Mouse (Mus musculus): ENCODE results near the gene Rnase11. TPM values are rescaled to one million over a fixed set of nuclear protein-coding genes. Genes with fewer than 3 reads are reported as not detected.
A peak's percentile ranks its signal among the peaks of the same experiment; 100 is the strongest.
"Not testable (repeated sequence)": the region's sequence is repeated elsewhere in the genome, so short reads cannot be mapped to it uniquely, and the experiment has no call there.

Rnase11 gene
- polyA plus RNA-seq, 1 experiment from 2014 or later: not detected

- H3K27ac ChIP-seq (ENCODE audit: low read length): no peak overlapping the region
- H3K36me3 ChIP-seq (ENCODE audit: control insufficient read depth, insufficient read depth, low read length): no peaks in the 10 kb centered on the region
- no peak overlapping the region for H3K4me2 ChIP-seq (replicated peaks; ENCODE audit: low read depth, low read length)
- no peak for ATAC-seq (ENCODE audit: insufficient number of reproducible peaks, insufficient read depth, low FRiP score, low read depth)
- H3K9me3 ChIP-seq (ENCODE audit: control insufficient read depth, low read depth, low read length): no peaks in the 10 kb centered on the region; the same call in 1 of the 2 replicates
- no peaks in the 10 kb centered on the region for H3K27me3 ChIP-seq (ENCODE audit: control insufficient read depth, insufficient read depth, low read length)
- 39% methylated on average over 1 of the region's 1 CpGs for WGBS
- H3K4me3 ChIP-seq (ENCODE audit: low read depth, low read length): no peak overlapping the region
- no peaks in the 10 kb centered on the region for H3K4me1 ChIP-seq (ENCODE audit: control insufficient read depth, insufficient read depth, low read length)
- no peak overlapping the region for H3K9ac ChIP-seq (replicated peaks; ENCODE audit: low read depth, low read length)
Measured at GRCm38 (mm10) chr14:51035206-51035605, 14.8 kb downstream of the Rnase11 start.

GRCm38 (mm10) chr14:51027387-51028155 is 22.4 kb downstream of the Rnase11 start:
- H3K27me3 ChIP-seq (ENCODE audit: control insufficient read depth, insufficient read depth, low read length): no peaks in the 10 kb centered on the region
- no peak overlapping the region for H3K27ac ChIP-seq (ENCODE audit: low read length)
- no peak overlapping the region for H3K4me3 ChIP-seq (ENCODE audit: low read depth, low read length)
- no peaks in the 10 kb centered on the region; the same call in 1 of the 2 replicates for H3K9me3 ChIP-seq (ENCODE audit: control insufficient read depth, low read depth, low read length)
- no peaks in the 10 kb centered on the region for H3K36me3 ChIP-seq (ENCODE audit: control insufficient read depth, insufficient read depth, low read length)
- ATAC-seq (ENCODE audit: insufficient number of reproducible peaks, insufficient read depth, low FRiP score, low read depth): no peak
- no peaks in the 10 kb centered on the region for H3K4me1 ChIP-seq (ENCODE audit: control insufficient read depth, insufficient read depth, low read length)
- H3K9ac ChIP-seq (replicated peaks; ENCODE audit: low read depth, low read length): no peak overlapping the region
- no peak overlapping the region for H3K4me2 ChIP-seq (replicated peaks; ENCODE audit: low read depth, low read length)
- WGBS: 59% methylated on average over 3 of the region's 3 CpGs

- Histone ChIP-seq H3K4me3 (ENCODE audit: low read depth, low read length) (no peak overlapping the region), H3K9ac (replicated peaks; ENCODE audit: low read depth, low read length) (no peak overlapping the region), H3K9me3 (ENCODE audit: control insufficient read depth, low read depth, low read length) (no peaks in the 10 kb centered on the region), H3K36me3 (ENCODE audit: control insufficient read depth, insufficient read depth, low read length) (no peaks in the 10 kb centered on the region), H3K4me2 (replicated peaks; ENCODE audit: low read depth, low read length) (no peak overlapping the region), H3K27me3 (ENCODE audit: control insufficient read depth, insufficient read depth, low read length) (no peaks in the 10 kb centered on the region), H3K27ac (ENCODE audit: low read length) (no peak overlapping the region), H3K4me1 (ENCODE audit: control insufficient read depth, insufficient read depth, low read length) (no peaks in the 10 kb centered on the region)
- WGBS: 36% methylated on average over 5 of the region's 5 CpGs
- 0 out of 2 replicates have a peak, but pooled peaks have one; percentile 18 for ATAC-seq (ENCODE audit: insufficient number of reproducible peaks, insufficient read depth, low FRiP score, low read depth)
Measured at GRCm38 (mm10) chr14:51026391-51027133, 23.4 kb downstream of the Rnase11 start.

GRCm38 (mm10) chr14:51024820-51025219 is 25.1 kb downstream of the Rnase11 start:
- Histone ChIP-seq H3K9me3 (ENCODE audit: control insufficient read depth, low read depth, low read length) (no peaks in the 10 kb centered on the region), H3K27me3 (ENCODE audit: control insufficient read depth, insufficient read depth, low read length) (no peaks in the 10 kb centered on the region), H3K9ac (replicated peaks; ENCODE audit: low read depth, low read length) (no peak overlapping the region), H3K4me3 (ENCODE audit: low read depth, low read length) (no peak overlapping the region), H3K36me3 (ENCODE audit: control insufficient read depth, insufficient read depth, low read length) (no peaks in the 10 kb centered on the region), H3K27ac (ENCODE audit: low read length) (no peak overlapping the region), H3K4me1 (ENCODE audit: control insufficient read depth, insufficient read depth, low read length) (no peaks in the 10 kb centered on the region), H3K4me2 (replicated peaks; ENCODE audit: low read depth, low read length) (no peak overlapping the region)
- no peak for ATAC-seq (ENCODE audit: insufficient number of reproducible peaks, insufficient read depth, low FRiP score, low read depth)
- WGBS: 73% methylated on average over 1 of the region's 1 CpGs

GRCm38 (mm10) chr14:51023457-51023856 is 26.5 kb downstream of the Rnase11 start:
- Histone ChIP-seq H3K9me3 (ENCODE audit: control insufficient read depth, low read depth, low read length) (no peaks in the 10 kb centered on the region), H3K36me3 (ENCODE audit: control insufficient read depth, insufficient read depth, low read length) (no peaks in the 10 kb centered on the region), H3K9ac (replicated peaks; ENCODE audit: low read depth, low read length) (no peak overlapping the region), H3K27me3 (ENCODE audit: control insufficient read depth, insufficient read depth, low read length) (no peaks in the 10 kb centered on the region), H3K4me2 (replicated peaks; ENCODE audit: low read depth, low read length) (no peak overlapping the region), H3K4me1 (ENCODE audit: control insufficient read depth, insufficient read depth, low read length) (no peaks in the 10 kb centered on the region), H3K4me3 (ENCODE audit: low read depth, low read length) (no peak overlapping the region), H3K27ac (ENCODE audit: low read length) (no peak overlapping the region)
- WGBS: 73% methylated on average over 4 of the region's 4 CpGs
- no peak for ATAC-seq (ENCODE audit: insufficient number of reproducible peaks, insufficient read depth, low FRiP score, low read depth)

- ATAC-seq (ENCODE audit: insufficient number of reproducible peaks, insufficient read depth, low FRiP score, low read depth): no peak
Measured at GRCm38 (mm10) chr14:51017256-51017655, 32.7 kb downstream of the Rnase11 start.

GRCm38 (mm10) chr14:51015780-51016179 is 34.2 kb downstream of the Rnase11 start:
- Histone ChIP-seq H3K27me3 (ENCODE audit: control insufficient read depth, insufficient read depth, low read length) (no peaks in the 10 kb centered on the region), H3K4me2 (replicated peaks; ENCODE audit: low read depth, low read length) (no peak overlapping the region), H3K36me3 (ENCODE audit: control insufficient read depth, insufficient read depth, low read length) (no peaks in the 10 kb centered on the region), H3K4me1 (ENCODE audit: control insufficient read depth, insufficient read depth, low read length) (no peaks in the 10 kb centered on the region), H3K27ac (ENCODE audit: low read length) (no peak overlapping the region), H3K4me3 (ENCODE audit: low read depth, low read length) (no peak overlapping the region), H3K9me3 (ENCODE audit: control insufficient read depth, low read depth, low read length) (no peaks in the 10 kb centered on the region), H3K9ac (replicated peaks; ENCODE audit: low read depth, low read length) (no peak overlapping the region)
- no peak for ATAC-seq (ENCODE audit: insufficient number of reproducible peaks, insufficient read depth, low FRiP score, low read depth)

More at GRCm38 (mm10) chr14:51017256-51017655, 32.7 kb downstream of the Rnase11 start:
- Histone ChIP-seq H3K36me3 (ENCODE audit: control insufficient read depth, insufficient read depth, low read length) (no peaks in the 10 kb centered on the region), H3K27ac (ENCODE audit: low read length) (no peak overlapping the region), H3K4me2 (replicated peaks; ENCODE audit: low read depth, low read length) (no peak overlapping the region), H3K9me3 (ENCODE audit: control insufficient read depth, low read depth, low read length) (no peaks in the 10 kb centered on the region), H3K4me1 (ENCODE audit: control insufficient read depth, insufficient read depth, low read length) (no peaks in the 10 kb centered on the region), H3K27me3 (ENCODE audit: control insufficient read depth, insufficient read depth, low read length) (no peaks in the 10 kb centered on the region), H3K9ac (replicated peaks; ENCODE audit: low read depth, low read length) (no peak overlapping the region), H3K4me3 (ENCODE audit: low read depth, low read length) (no peak overlapping the region)
- 65% methylated on average over 3 of the region's 3 CpGs for WGBS

- WGBS: 80% methylated on average over 3 of the region's 3 CpGs
- H3K9me3 ChIP-seq (ENCODE audit: control insufficient read depth, low read depth, low read length); H3K9ac ChIP-seq (replicated peaks; ENCODE audit: low read depth, low read length); H3K27me3 ChIP-seq (ENCODE audit: control insufficient read depth, insufficient read depth, low read length); H3K27ac ChIP-seq (ENCODE audit: low read length); H3K4me1 ChIP-seq (ENCODE audit: control insufficient read depth, insufficient read depth, low read length); H3K4me3 ChIP-seq (ENCODE audit: low read depth, low read length); ATAC-seq (ENCODE audit: insufficient number of reproducible peaks, insufficient read depth, low FRiP score, low read depth); H3K4me2 ChIP-seq (replicated peaks; ENCODE audit: low read depth, low read length); H3K36me3 ChIP-seq (ENCODE audit: control insufficient read depth, insufficient read depth, low read length): not testable (repeated sequence)
Measured at GRCm38 (mm10) chr14:51014724-51015123, 35.2 kb downstream of the Rnase11 start.
